Mouse (Mus musculus): Measurements from ENCODE around the gene Itgb1.

Itgb1 gene

GRCm38 (mm10) chr8:128685507-128686428 lies at the start of gene Itgb1:
Gene Itgb1, plus strand, starts transcription at chr8:128685654.
- peak; percentile 90 for DNase-seq (ENCODE audit: low read depth)

GRCm38 (mm10) chr8:128643104-128643503 lies 42.4 kb upstream of the Itgb1 start:
- DNase-seq (ENCODE audit: low read depth) = no peak

- DNase-seq (ENCODE audit: low read depth) = no peak
These were observed 40.0 kb upstream of the Itgb1 start for GRCm38 (mm10) chr8:128645452-128645851.

DNA sequence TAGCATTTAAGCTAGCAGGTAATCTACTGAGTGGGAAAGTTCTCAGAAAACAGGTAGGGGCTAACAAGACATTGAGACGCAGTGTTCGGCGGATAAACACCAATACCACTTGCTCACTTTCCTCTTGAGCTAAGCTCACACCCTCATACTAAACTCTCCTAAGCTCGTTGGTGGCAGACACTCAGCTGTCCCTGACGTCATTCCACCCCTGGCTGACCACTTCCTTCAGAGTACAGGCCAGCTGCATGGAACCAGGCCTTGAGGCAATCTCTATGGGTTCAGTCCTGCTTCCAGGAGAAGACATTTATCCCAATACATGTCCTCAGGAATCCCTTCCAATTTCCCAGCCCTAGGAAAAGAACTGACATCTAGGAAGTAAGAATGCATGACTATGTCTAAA lies 39.0 kb upstream of the Itgb1 start:
- DNase-seq (ENCODE audit: low read depth) = peak; percentile 63

GRCm38 (mm10) chr8:128648071-128648470 lies 37.4 kb upstream of the Itgb1 start:
- DNase-seq (ENCODE audit: low read depth) = no peak

DNA sequence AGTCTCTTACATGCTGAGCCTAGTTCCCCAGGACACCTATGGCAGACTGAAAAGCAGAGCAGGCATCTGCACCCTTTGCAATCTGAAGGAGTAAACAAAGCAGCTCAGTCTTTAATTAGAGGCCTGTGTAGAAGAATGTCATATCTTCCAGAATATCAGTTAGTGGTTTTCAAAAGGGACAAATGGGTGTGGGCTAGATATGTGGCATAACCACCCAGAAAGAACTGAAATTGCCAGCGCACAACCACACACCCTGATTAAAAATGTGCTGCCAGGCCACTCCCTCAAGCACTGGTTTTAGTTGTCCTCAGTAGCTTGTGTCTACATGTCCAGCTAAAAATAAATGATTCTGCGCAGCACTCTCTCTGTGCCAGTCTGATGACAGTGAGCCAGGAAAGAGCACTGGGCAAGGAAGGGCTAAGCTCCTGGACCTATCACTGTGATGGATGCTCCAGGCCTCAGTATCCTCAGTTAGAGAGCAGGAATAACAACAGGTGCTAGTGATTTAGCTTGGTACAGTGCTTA lies 35.1 kb upstream of the Itgb1 start:
- peak; percentile 32 for DNase-seq (ENCODE audit: low read depth)

DNA sequence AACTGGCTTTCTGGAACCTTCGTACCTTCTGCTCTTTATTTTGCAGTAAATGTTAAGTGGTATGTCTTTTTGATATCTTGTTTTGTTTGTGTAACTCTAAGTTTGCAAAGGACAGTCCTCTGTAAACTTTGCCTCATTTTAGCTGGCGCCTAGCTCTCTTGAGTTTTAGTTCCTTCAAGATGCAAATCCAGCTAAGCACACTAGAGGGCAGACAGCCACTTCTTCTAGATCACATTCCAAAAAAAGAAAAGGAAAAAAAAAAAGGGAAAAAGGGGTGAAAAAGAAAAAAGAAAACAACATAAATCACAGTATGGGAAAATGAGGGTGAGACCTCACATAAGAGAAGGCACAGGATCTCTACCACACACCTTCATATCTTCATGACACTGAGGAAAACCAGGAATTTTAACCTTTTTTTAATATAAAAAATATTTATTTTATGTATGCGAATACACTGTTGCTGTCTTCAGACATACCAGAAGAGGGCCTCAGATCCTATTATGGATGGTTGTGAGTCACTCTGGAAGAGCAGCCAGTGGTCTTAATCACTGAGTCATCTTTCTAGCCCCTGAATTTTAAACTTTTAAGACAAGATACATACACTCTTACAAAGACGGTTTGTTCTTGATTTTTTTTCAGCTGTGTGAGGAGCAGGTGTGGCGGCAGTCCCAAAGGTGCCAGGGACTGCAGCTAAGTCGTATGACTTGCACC lies 32.9 kb upstream of the Itgb1 start:
- DNase-seq (ENCODE audit: low read depth) = peak; percentile 77

DNA sequence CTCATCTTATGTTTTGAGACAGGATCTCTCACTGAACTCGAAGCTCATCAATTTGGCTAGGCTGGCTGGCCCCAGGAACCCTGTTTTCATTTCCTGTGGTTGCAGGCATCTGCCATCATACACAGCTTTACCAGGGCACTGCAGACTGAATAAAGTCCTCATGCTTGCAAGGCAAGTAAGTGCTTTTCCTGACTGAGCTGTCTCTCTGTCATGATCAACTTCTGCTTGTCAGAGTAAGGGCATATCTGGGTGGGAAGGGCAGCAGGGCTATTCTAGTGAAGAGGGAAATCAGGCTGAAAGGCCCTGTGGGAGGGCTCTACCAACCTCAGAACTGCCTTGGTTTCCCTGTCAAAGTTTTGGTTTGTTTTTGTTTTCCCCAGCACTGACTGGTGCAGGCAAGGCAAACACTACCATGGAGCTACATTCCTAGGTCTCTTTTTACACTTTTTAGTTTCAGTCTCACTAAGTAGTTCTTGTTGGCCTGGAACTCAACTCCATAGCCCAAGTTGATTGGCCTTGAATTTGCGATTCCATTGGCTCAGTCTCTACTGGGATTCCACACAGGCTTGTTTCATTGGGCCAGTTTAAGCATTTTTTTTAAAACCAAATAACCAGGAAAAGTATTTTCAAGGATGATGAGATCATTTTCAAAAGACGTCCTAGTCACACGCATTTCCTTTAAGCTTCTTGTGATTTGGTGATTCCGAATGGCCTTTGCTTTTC lies 31.7 kb upstream of the Itgb1 start:
- DNase-seq (ENCODE audit: low read depth) = peak; percentile 61

GRCm38 (mm10) chr8:128654365-128655099 lies 30.9 kb upstream of the Itgb1 start:
- DNase-seq (ENCODE audit: low read depth) = peak; percentile 94

- no peak for DNase-seq (ENCODE audit: low read depth)
These were observed 23.3 kb upstream of the Itgb1 start for GRCm38 (mm10) chr8:128662144-128662543.

- DNase-seq (ENCODE audit: low read depth) = no peak
These were observed 22.8 kb upstream of the Itgb1 start for GRCm38 (mm10) chr8:128662696-128663095.

GRCm38 (mm10) chr8:128663106-128663505 lies 22.3 kb upstream of the Itgb1 start:
- peak; percentile 11 for DNase-seq (ENCODE audit: low read depth)

GRCm38 (mm10) chr8:128666576-128667263 lies 18.7 kb upstream of the Itgb1 start:
- no peak for DNase-seq (ENCODE audit: low read depth)

- DNase-seq (ENCODE audit: low read depth) = peak; percentile 33
These were observed 13.6 kb upstream of the Itgb1 start for GRCm38 (mm10) chr8:128671813-128672212.

DNA sequence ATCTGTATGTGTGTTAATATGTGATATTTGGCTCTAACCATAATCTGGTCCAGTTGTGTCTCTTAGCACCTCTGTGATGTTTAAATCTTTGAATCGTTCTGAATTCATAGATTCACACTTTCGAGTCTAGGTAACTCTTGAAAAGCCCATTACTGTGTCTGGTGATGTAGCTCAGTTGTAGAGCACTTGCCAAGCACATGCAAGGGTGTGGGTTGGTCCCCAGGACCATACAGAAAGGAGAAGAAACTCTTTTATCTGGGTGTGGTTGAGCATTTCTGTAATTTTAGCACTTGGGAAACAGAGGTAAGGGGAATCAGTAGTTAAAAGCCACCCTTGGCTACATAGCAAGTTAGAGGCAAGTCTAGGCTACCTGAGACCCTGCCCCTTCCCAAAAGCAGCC lies 13.0 kb upstream of the Itgb1 start:
- DNase-seq (ENCODE audit: low read depth) = no peak

GRCm38 (mm10) chr8:128672950-128673349 lies 12.5 kb upstream of the Itgb1 start:
- DNase-seq (ENCODE audit: low read depth) = no peak

DNA sequence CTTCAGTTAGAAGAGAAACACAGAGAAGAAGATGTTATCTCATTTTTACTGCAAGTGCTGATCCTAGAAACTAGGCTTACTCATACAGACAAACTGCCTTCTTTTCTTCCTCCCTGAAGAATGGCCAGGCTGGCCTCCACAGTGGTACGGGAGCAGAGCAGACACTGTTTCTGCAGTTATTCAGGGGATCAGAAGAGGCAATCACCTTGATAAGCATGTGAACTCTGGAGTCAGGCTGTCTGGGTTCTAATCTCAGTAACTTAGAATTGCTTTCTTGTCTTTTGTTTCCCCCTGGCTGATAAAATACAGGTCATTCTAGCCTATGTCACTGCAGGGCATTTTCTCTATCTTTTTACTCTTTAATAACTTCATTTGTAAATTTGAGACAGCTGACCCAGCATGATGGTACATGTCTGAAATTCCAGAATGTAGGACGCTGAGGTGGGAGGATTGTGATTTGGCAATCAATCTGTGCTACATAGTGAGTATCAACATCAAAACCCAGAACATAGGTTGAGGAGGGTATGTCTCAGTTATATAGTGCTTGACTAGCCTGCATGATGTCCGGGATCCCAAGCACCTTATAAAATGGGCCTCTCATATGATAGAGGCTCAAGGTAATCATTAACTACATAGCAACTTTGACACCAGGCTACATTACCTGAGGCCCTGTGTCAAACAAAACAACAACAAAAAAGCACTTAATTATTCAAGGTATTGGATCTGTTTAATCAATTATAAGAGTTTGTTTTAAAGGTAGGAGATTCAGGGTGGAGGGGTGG lies 9.4 kb upstream of the Itgb1 start:
- DNase-seq (ENCODE audit: low read depth) = no peak

GRCm38 (mm10) chr8:128679909-128680308 lies 5.5 kb upstream of the Itgb1 start:
- no peak for DNase-seq (ENCODE audit: low read depth)

DNA sequence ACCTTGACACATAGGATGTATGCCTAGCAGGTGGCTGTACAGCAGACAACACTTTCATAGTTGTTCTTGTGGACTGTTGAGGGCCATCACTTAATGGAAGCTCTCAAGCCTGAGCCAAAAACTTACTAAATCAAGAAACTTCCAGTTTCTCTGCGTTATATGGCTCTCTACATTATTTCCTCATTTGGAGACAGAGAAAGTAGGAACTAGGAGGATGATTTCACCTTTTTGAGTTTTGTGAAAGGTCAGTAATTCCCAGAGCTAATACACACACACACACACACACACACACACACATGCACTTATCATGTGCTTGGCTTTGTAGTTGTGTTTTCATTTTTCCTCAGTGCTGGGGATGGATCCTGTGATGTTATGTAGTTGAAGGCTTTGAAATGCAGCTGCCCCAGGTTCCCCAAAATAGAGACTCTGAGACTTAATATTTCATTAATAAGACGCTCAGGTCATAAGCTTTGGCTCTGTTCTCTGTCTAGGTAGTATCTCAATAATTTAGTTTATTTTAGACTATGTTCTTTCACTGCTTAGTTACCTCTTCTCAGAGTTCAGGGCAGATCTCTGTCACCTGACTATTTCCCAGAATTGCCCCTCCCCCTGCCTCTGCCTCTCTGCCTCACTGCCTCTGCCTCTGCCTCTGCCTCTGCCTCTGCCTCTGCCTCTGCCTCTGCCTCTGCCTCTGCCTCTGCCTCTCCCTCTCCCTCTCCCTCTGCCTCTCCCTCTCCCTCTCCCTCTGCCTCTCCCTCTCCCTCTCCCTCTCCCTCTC lies 4.7 kb upstream of the Itgb1 start:
- DNase-seq (ENCODE audit: low read depth) = no peak

Data from 416B (cell line).